Mouse (Mus musculus) heart, adult 2 months (tissue): ENCODE data around the gene Spg21.

Experiments
- CTCF ChIP-seq: fragments of 200-600 bp; IDR thresholded peaks from 2 replicates; pipeline ENCODE4 v1.8.1; 2022; ENCODE audit warnings: antibody characterized with exemption, mild to moderate bottlenecking, moderate library complexity
- POLR2A ChIP-seq: fragments of 200-500 bp; IDR thresholded peaks from 2 replicates; pipeline ENCODE4 v1.6.1; 2011; ENCODE audit warnings: mild to moderate bottlenecking, low read depth, low read length, control low read depth; ENCODE audit not compliant: insufficient read depth

DNA sequence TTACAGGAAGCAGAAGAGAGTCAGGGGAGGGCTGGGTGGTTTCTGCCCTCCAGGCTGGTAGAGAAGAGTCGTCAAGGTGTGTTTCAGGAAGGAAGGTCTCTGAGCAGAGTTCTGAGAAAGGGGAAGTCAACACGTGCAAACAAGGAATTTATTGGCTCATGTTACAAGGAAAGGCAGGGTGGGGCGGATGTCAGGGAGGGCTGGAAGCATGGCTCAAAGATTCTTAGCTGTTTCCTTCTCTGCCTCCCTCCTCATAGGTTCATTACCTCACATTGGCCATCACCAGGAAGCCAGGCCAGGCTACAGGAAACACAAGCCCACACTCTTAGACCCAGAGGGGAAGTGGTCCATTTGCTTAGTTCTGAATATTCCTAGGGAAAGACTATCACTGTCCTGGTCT, 36.4 kb upstream of the Spg21 start:
- TF ChIP-seq CTCF (no peak), POLR2A (no peak)
